Mouse (Mus musculus): ENCODE results near the gene Olfr1095.

The Olfr1095 gene

GRCm38 (mm10) chr2:86851596-86851995, at the start of gene Olfr1095:
TSS of gene Olfr1095 (minus strand) at chr2:86851696.
- DNase-seq (ENCODE audit: extremely low read depth, insufficient read length, low spot score), result no peak

- no peak for DNase-seq (ENCODE audit: extremely low read depth, insufficient read length, low spot score)
Measured at GRCm38 (mm10) chr2:86892116-86892515, 40.6 kb upstream of the Olfr1095 start, which contains the start of gene Olfr1097. TSS of gene Olfr1097 (minus strand) at chr2:86892216.

- DNase-seq (ENCODE audit: extremely low read depth, insufficient read length, low spot score), result no peak
Measured at GRCm38 (mm10) chr2:86874702-86875101, 23.2 kb upstream of the Olfr1095 start, which contains the start of gene Gm13723. TSS of gene Gm13723 (minus strand) at chr2:86874802.

- DNase-seq (ENCODE audit: extremely low read depth, insufficient read length, low spot score), result no peak
Measured at GRCm38 (mm10) chr2:86824363-86824762, 27.1 kb downstream of the Olfr1095 start, which contains the start of gene Olfr1094. TSS of gene Olfr1094 (plus strand) at chr2:86824663.

- no peak for DNase-seq (ENCODE audit: extremely low read depth, insufficient read length, low spot score)
Measured at GRCm38 (mm10) chr2:86809918-86810317, 41.6 kb downstream of the Olfr1095 start, which contains the start of gene Olfr141. TSS of gene Olfr141 (minus strand) at chr2:86810018.
